Mouse (Mus musculus) gastrocnemius, adult 2 months (tissue): ENCODE measurements around the gene Nphp4. TPM values are rescaled to one million over a fixed set of nuclear protein-coding genes. Genes with fewer than 3 reads are reported as not detected.
A peak's percentile ranks its signal among the peaks of the same experiment; 100 is the strongest.
"Not testable (repeated sequence)": the region's sequence is repeated elsewhere in the genome, so short reads cannot be mapped to it uniquely, and the experiment has no call there.

Experiments
- DNase-seq: peaks from one replicate; pipeline ENCODE4 v3.0.0; 2022
- H3K27ac ChIP-seq: fragments of 200-600 bp; 2 replicates; pipeline ENCODE4 v1.8.1; 2022; ENCODE audit warnings: mild to moderate bottlenecking
- H3K4me3 ChIP-seq: fragments of 200-600 bp; 2 replicates; pipeline ENCODE4 v1.8.1; 2022; ENCODE audit warnings: mild to moderate bottlenecking, moderate library complexity
- CTCF ChIP-seq: fragments of 200-600 bp; IDR thresholded peaks from 2 replicates; pipeline ENCODE4 v1.8.1; 2022; ENCODE audit warnings: antibody characterized with exemption, mild to moderate bottlenecking, moderate library complexity
- intact Hi-C: fragments of 180-260 bp; cut with DNase I; formaldehyde crosslinking; loops from one replicate; pipeline ENCODE4 v1.15.1; 2025
- total RNA-seq, 2 experiments: library from RNA; stranded (reverse); gene quantifications; 2 replicates each; pipeline ENCODE4 v1.2.3; 2021

Nphp4 gene
- total RNA-seq, 2 experiments from 2014 or later: 0.48 to 0.53 TPM

DNA sequence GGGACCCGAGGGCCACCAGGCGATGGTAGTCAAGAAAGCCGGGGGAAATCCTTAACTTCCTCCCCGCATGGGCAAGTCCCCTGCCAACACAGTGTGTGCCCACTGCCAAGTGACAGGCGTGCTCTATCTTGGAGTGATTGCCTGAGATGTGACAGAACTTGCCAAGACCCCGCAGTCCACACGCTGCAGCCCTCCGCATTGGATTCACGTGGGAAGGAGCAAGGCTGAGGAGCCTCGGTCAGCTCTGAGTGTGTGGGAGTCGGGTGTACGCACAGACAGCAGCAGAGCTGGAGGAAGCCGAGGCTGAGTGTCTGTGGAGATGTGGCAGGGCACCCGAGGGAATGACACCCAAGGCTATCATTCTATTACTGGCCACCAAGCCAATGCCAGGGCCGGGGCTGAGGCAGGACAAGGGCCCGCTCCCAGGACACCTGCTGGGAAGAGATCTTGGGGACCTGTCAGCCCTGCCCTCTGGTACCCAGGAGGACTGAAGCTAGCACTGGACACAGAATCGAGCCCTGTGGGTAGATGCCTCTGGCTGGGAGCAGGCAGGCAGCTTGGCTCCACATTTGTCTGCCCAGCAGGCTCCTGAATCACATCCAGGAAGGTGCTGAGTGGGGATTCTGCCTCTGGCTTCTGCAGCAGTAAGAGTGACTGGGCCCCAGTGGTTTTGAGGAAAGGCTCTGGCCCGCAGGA lies 73.1 kb downstream of the Nphp4 start:
- no peak for TF ChIP-seq CTCF
- Histone ChIP-seq H3K4me3 (no peak overlapping the region), H3K27ac (no peak overlapping the region)
- intact Hi-C loops: no loop called here
- peak; percentile 53 for DNase-seq

DNA sequence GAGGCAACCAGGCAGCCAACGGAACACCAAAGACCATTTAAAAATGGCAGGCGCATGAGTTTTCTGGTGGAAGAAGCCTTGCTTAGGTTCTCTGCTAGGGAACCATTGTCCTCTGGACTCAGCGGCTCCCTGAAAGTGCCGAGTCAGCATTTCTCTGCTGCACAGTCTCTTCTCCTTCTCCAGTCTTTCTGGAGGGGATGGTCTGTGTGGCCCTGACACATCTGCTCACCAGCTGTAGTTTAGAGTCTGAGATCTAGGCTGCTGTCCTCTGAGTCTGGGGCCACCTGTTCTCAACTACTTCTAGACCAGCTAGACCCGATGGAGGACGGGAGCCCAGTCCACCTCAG lies 73.7 kb downstream of the Nphp4 start:
- DNase-seq: no peak
- H3K27ac ChIP-seq: no peak overlapping the region
- intact Hi-C loops: no loop called here
- no peak overlapping the region for H3K4me3 ChIP-seq
- no peak for TF ChIP-seq CTCF

DNA sequence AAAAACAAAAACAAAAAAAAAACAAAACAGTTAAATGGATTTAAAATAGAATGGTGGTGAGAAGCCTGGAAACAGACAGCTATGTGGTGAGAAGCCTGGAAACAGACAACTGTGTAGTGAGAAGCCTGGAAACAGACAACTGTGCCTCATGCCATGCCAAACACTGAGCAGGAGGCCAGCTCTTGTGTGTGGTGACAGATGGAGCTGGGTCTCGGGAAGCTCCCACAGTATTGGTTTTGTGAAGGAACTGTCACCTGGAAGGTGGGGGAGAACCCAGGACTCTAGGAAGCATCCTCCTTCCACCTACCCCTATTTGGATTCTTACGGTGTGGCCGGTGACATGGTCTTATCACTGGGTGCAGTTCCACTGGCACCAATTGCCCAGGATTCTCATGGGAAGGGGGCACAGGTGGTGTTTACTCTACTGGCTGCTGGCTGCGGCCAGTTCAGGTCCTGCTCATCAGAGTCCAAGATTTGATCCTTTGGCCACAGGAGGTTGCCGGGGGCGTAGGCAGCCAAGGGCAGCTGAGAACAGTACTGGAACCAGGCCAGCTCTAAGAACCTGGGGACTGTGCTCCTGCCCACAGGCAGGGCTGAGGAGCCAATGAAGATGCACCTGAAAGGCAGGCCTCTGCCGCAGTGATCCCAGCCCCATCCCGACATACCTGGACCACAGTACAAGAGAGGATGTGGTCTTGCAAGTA lies 77.2 kb downstream of the Nphp4 start:
- no peak for DNase-seq
- no peak overlapping the region for H3K4me3 ChIP-seq
- no peak overlapping the region for H3K27ac ChIP-seq
- no peak for TF ChIP-seq CTCF
- intact Hi-C loops: no loop called here

DNA sequence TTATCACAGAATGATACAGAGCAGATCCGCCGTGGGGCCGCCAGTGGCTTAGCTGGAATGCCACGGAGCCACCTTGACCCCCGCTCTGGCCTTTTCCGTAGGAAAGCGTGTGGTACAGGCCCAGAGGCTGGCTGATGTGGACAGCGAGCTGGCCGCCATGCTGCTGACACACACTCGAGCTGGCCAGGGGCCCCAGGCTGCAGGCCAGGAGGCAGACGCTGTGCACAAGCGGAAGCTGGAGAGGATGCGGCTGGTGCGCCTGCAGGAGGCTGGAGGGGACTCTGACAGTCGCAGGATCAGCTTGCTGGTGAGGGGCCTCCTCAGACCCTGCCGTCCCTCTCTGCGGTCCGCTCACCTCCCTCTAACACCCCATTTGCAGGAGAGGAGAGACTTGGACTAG lies 77.9 kb downstream of the Nphp4 start:
- Histone ChIP-seq H3K27ac (no peak overlapping the region), H3K4me3 (no peak overlapping the region)
- TF ChIP-seq CTCF: no peak
- intact Hi-C loops: no loop called here
- DNase-seq: peak; percentile 71

DNA sequence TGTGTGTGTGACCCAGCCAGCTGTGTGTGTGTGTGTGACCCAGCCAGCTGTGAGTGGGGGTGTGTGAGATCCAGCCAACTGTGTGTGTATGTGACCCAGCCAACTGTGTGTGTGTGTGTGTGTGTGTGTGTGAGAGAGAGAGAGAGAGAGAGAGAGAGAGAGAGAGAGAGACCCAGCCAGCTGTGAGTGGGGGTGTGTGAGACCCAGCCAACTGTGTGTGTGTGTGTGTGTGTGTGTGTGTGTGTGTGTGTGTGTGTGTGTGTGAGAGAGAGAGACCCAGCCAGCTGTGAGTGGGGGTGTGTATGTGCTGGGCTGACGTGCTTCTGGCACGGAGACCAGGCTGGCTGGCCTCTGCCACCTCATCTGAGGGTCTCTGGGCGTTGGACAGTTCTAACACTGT lies 79.3 kb downstream of the Nphp4 start:
- intact Hi-C loops, DNase-seq, H3K4me3 ChIP-seq, H3K27ac ChIP-seq: not testable (repeated sequence)

DNA sequence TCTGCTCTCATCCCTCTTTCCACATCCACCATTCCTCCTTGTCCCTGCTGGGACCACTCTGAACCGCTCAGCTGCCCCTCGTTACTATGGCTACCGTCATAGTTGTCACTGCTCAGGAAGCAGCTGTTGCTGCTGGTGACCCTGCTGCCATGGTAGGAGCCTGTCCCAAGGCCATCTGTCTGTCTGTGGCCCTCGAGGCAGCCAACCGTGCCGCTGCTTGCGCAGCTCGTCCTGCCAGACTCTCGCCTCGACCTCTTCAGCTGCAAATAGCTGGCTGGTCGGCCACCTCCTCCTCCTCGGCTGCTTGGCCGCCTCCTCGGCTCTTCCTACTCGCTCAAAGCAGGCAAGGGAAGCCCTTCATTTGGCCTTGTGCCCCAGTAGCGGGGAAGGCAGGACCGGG lies 81.7 kb downstream of the Nphp4 start:
- Histone ChIP-seq H3K27ac (no peak overlapping the region), H3K4me3 (0 out of 2 replicates have a peak overlapping the region, but pooled peaks have one; percentile 3)
- DNase-seq: peak; percentile 39
- intact Hi-C loops: no loop called here
- no peak for TF ChIP-seq CTCF

DNA sequence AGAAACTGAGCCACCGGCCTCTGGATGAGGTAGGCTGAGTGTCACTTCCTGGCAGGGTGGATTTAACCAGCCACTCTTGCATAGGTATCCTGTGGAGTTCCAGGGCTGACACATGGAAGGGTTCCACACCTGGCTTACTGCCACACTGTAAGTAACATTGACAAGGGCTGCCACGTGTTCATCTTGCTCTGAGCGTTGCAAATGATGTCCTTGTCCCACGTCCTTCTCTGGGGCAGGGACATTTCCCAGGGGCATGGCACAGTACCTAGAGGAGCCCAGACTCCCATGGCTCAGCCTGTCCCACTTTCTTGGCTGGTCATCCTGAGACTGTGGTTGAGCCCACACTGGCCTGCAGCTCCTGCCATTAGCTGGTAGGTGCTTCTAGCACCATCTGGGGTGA lies 91.5 kb downstream of the Nphp4 start:
- Histone ChIP-seq H3K27ac (no peak overlapping the region), H3K4me3 (no peak overlapping the region)
- TF ChIP-seq CTCF: no peak
- intact Hi-C loops: no loop called here
- no peak for DNase-seq

DNA sequence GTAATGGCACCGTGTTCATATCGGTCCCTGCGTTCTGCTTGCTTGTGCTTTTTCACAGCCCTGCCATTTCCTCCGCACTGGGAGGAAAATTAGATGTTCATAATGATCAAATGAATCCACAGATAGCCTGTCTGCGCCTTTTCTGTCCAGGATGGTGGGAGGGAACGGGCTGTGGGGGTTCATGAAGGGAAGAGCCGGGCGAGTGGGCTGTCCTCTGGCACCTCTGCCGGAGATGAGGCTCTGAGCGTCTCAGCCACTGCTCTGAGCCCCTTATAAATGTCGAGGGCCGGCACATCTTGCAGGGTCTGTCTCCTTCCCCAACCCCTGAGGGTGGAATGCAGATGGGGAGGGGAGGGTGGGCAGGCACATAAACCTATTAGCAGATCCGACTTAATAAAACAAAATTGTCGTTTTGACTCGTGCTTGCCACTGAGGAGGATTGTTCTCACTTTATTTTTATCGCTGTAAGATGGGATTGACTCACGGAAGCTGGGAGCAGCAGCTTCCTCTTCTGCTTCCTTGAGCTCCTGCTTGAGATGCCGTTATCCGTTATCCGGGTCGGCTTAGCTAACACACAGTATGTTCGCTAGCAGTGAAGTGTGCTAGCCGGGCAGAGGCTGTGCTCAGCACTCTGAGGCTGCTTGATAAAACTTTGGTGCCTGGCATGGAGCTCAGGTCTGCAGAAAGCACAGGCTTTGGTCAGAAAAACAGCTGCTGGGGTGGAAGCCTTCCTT lies 92.3 kb downstream of the Nphp4 start:
- intact Hi-C loops: no loop called here
- H3K4me3 ChIP-seq: no peak overlapping the region
- H3K27ac ChIP-seq: no peak overlapping the region

DNA sequence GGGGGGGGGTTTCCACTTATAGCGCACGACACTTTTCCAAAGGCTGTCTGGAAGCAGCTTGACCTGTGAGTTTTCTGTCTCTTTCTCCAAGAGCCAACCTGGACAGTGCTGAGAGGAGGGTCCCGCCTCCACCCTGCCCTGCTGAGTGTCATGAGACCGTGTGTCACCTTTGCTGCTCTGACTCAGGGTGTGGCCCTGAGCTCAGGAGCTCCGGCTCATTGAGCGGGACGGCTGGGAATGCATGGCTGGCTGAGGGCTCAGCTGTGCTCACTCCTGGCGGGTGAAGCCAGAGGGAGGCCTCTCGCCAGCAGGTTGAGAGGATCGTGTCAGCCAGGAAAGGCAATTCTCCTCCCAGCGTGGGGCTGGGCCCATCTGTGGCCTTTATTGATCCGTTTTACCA lies 97.8 kb downstream of the Nphp4 start:
- intact Hi-C loops: no loop called here
- no peak overlapping the region for H3K27ac ChIP-seq
- no peak overlapping the region for H3K4me3 ChIP-seq
- no peak for DNase-seq
- TF ChIP-seq CTCF: no peak

More for the DNA sequence above, 92.3 kb downstream of the Nphp4 start:
- DNase-seq: no peak
- no peak for TF ChIP-seq CTCF

DNA sequence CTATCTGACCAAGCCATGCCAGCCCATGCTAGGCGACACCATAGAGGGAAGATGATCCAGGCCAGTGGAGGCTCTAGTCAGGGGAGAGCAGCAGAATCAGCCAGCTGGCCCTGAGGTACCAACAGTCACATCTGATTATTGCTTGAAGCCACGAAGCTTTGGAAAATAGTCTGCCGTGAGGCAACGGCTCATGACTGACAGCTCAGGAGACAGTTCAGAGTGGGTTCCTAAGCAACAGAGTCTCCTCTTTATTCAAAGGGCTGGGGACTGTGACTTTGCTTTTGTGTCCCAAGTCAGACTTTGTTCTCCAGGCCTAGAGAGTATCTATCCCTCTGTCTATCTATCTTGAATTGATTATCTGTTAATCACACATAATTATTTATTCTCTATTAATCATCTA lies 100.3 kb downstream of the Nphp4 start:
- intact Hi-C loops: no loop called here
- no peak overlapping the region for H3K27ac ChIP-seq
- TF ChIP-seq CTCF: no peak
- no peak overlapping the region for H3K4me3 ChIP-seq
- DNase-seq: no peak

DNA sequence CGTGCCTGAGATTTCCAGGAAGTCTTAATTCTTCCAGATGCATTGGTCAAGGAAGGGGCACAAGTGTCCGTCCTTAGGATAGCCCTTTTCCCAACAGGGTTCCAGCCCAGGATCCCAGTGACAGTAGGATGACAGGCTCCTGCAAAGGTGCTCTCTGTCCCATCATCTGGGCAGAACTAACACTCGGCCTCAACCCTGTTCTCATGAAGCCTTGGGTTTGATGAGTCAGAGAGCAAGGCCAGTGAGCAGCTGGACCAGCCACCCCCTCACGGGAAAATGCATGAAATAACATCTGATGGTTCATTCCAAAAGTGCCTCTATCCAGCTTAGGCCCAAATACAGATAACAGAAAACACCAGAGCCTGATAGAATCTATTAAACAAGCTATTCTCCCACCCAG lies 103.5 kb downstream of the Nphp4 start:
- no peak for TF ChIP-seq CTCF
- H3K27ac ChIP-seq: no peak overlapping the region
- intact Hi-C loops: no loop called here

DNA sequence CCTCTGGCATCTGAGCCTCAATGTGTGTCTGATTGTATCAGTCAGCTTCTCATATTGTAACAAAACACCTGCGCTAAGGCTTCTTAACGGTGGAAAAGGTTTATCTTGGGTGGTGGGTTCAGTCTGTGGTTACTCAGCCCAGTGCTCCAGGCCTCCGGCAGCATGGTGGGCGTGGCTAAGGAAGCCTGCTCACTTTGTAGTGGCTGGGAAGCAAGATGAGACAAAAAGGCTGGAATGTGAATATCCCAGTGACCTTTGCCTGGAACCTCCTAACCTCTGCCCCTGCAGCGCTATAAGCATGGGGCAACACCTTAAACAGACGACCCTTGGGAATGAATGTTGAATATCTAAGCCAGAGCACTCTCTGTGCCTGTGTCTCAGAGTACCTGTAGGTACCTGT lies 105.7 kb downstream of the Nphp4 start:
- DNase-seq: no peak
- TF ChIP-seq CTCF: no peak
- intact Hi-C loops: no loop called here

More for the DNA sequence above, 103.5 kb downstream of the Nphp4 start:
- DNase-seq: no peak
- no peak overlapping the region for H3K4me3 ChIP-seq

DNA sequence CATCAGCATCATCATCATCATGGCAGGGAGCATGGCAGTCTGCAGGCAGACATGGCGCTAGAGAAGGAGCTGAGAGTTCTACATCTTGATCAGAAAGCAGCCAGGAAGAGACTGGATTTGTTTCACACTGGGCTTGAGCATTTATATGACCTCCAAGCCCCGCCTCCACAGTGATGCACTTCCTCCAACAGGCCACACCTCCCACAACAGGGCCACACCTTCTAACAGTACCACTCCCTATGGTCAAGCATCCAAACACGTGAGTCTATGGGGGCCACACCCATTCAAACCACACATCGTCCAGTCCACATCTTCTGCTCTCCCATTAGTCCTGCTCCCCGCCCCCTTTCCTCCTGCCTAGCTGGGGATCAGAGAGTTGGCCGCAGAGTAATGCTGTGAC lies 107.1 kb downstream of the Nphp4 start:
- no peak for DNase-seq
- intact Hi-C loops: no loop called here
- no peak for TF ChIP-seq CTCF

More for the DNA sequence above, 105.7 kb downstream of the Nphp4 start:
- H3K4me3 ChIP-seq: no peak overlapping the region
- H3K27ac ChIP-seq: no peak overlapping the region

More for the DNA sequence above, 107.1 kb downstream of the Nphp4 start:
- H3K4me3 ChIP-seq: no peak overlapping the region
- no peak overlapping the region for H3K27ac ChIP-seq
